Mouse (Mus musculus) brain, embryonic 14.5 days (tissue): ENCODE measurements around the gene Ipo11. TPM values are rescaled to one million over a fixed set of nuclear protein-coding genes. Genes with fewer than 3 reads are reported as not detected.

ENCODE experiments used
- DNase-seq: peaks from one replicate; pipeline ENCODE4 v3.0.0-alpha.2; 2011; ENCODE audit warnings: low read depth
- CTCF ChIP-seq: fragments of 200-500 bp; IDR thresholded peaks from 2 replicates; pipeline ENCODE4 v1.5.1; 2012; ENCODE audit warnings: inconsistent platforms, mild to moderate bottlenecking, moderate library complexity, borderline replicate concordance; ENCODE audit not compliant: insufficient read depth, insufficient read length; ENCODE audit errors: extremely low read depth
- POLR2A ChIP-seq: fragments of 200-500 bp; IDR thresholded peaks from 2 replicates; pipeline ENCODE4 v1.6.1; 2012; ENCODE audit warnings: mild to moderate bottlenecking, inconsistent platforms, borderline replicate concordance; ENCODE audit not compliant: poor library complexity, insufficient read depth, insufficient read length, severe bottlenecking; ENCODE audit errors: extremely low read depth
- polyA plus RNA-seq: library from polyadenylated mRNA; depleted of rRNA; stranded (reverse); fragments of >200 nt; gene quantifications from 2 replicates; pipeline ENCODE4 v1.2.3, GENCODE M21; 2012; rRNA removed

The Ipo11 gene
- 39.7 and 40.4 TPM in 2 replicates for polyA plus RNA-seq

GRCm38 (mm10) chr13:106936256-106937137 lies at the start of gene Ipo11:
Gene Ipo11 (minus strand): TSS chr13:106936958.
- peak; percentile 52; the same call in 1 of the 2 replicates for TF ChIP-seq POLR2A
- TF ChIP-seq CTCF = no peak
- peak; percentile 99 for DNase-seq

GRCm38 (mm10) chr13:106961496-106961895 lies 24.7 kb upstream of the Ipo11 start:
- TF ChIP-seq CTCF = no peak
- no peak for TF ChIP-seq POLR2A

GRCm38 (mm10) chr13:106960557-106960956 lies 23.8 kb upstream of the Ipo11 start:
- TF ChIP-seq CTCF (no peak), POLR2A (no peak)
- DNase-seq = no peak

More at GRCm38 (mm10) chr13:106961496-106961895, 24.7 kb upstream of the Ipo11 start:
- no peak for DNase-seq

- TF ChIP-seq POLR2A = no peak
- no peak for TF ChIP-seq CTCF
- DNase-seq = no peak
Measured at GRCm38 (mm10) chr13:106958286-106958685, 21.5 kb upstream of the Ipo11 start.

- no peak for DNase-seq
- TF ChIP-seq POLR2A (no peak), CTCF (no peak)
Measured at GRCm38 (mm10) chr13:106957554-106957953, 20.8 kb upstream of the Ipo11 start.

DNA sequence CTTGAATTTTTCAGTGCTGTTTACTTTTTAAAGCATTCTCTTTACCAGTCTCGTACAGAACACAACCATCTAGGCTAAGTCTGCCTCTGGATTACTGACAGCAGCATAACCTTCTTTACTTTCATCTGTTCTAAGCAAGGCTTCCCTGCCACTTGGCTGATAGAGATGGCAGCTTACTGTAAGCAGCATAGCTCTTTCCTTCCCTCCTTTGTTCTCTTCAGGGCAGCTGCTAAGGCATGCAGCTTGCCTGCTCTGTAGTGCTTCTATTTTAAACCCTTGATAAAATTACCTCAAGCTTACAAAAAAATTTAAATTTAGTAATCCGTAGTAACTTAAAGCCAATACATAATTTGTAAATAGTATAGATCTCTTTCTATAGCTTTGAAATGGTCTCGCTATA lies 18.1 kb upstream of the Ipo11 start:
- DNase-seq = no peak
- TF ChIP-seq CTCF = no peak
- TF ChIP-seq POLR2A = no peak

- no peak for TF ChIP-seq POLR2A
- no peak for DNase-seq
Measured at GRCm38 (mm10) chr13:106947583-106947982, 10.8 kb upstream of the Ipo11 start.

DNA sequence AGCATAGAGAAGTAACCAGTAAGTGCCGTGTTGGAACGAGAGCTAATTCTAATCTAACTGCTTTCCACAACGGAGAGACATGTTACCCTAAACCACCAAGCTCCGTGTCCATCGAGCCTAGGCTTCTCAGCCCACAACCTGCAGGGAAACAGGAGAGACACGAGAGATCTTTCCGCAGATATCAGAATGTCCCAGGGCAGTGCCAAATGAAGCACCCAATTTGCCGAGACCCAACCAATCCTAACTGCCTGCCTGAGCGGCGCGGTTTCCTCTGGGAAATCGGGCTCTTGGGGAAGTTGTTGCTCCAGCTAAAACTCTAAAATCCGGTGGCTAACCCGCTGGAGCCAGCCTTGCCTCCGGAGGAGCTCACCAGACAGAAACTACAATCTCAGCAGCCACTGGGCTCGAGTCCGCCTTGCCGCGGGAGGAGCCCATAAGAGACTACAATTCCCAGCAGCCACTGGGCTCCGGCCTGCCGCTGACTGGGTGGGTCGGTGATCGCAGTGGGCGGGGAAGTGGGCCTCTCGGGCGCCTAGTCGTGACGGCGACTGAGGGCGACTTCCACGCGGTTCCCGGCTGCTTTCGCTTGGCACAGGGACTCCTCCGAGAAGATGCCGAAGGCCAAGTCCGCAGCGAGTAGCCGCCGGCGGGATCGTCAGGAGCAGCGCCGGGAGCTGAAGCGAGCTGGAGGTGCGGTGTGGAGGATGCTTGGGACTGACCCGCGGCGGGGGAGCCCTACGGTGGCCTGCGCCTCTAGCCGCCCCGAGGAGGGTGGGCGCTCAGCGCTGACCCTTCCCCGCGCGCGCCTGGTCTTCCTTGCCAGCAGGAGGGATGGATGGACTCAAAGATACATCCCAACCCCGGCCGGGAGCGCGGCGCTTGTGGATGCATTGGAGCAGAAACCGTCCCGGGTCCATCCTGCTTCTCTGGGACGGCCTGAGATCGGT lies 10.1 kb upstream of the Ipo11 start, which contains the start of gene Dimt1:
Gene Dimt1 (plus strand): TSS at position 534 of the 947 bp plus-strand sequence.
- TF ChIP-seq POLR2A (peak; percentile 6; the same call in 1 of the 2 replicates), CTCF (no peak)
- DNase-seq = peak; percentile 98

GRCm38 (mm10) chr13:106945518-106945917 lies 8.8 kb upstream of the Ipo11 start:
- no peak for DNase-seq
- no peak for TF ChIP-seq POLR2A
- TF ChIP-seq CTCF = no peak

GRCm38 (mm10) chr13:106942721-106943120 lies 6.0 kb upstream of the Ipo11 start:
- DNase-seq = no peak
- TF ChIP-seq CTCF (no peak), POLR2A (no peak)
